ENCODE assay signal across 8 mouse cellular contexts in the genomic region with DNA sequence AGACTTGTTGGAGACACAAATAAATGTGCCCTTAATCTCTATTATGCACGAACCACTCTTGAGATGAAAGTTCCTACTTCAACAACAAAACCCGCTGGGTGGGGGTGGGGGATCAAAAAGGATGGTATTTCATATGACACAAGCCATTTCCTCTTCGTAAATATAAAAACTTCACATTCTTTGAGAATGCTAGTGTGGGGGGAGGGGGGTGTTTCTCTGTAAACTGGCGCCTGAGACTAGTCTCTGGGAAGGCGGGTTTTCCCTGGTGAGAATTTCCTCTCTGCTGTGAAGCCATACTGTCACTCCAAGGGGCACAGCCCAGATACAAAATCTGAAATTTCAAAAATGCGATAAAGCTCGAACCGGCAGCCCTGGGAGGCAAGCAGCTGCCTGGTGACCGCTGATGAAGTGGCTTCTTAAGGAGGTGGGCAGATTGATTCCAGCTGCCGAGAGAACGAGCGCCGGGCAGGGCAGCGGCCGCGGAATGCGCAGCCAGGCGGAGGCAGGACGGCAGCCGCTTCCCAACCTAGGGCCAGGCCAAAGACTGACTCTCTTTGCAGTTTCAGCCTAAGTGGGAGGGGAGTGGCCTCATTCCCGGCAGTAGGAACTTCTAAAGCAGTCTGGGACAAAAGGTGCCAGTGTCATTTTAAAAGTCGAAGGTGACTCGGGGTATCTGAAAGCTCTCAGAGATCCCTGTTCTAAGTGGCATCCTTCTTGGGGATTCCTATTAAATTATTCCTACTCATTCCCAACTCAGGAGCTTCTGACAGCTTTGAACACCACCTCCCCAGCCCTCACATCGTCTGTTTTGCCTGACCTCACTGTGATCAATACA. TPM values are rescaled to one million over a fixed set of nuclear protein-coding genes. Genes with fewer than 3 reads are reported as not detected.
DNase-seq lines count a peak whose midpoint lies in the region; ATAC-seq and TF ChIP-seq lines count a peak whose summit lies in the region.

No protein-coding gene starts in this region.

- intact Hi-C loops in left cerebral cortex, adult 2 months (cut with DNase I): no loop called here

- no peak for TF ChIP-seq CTCF in left cerebral cortex, adult 2 months (IDR thresholded peaks at IDR 0.05)
- TF ChIP-seq CTCF in stomach, postnatal 0 days (IDR thresholded peaks at IDR 0.05; ENCODE audit: low read depth): no peak; the same call in 1 of the 2 replicates

- TF ChIP-seq EP300 in stomach, postnatal 0 days (optimal IDR thresholded peaks at IDR 0.05): no peak

- peaks cover 30% of the 10 kb centered on the region for H3K4me1 ChIP-seq in embryonic facial prominence, embryonic 15.5 days
- peaks cover 6% of the 10 kb centered on the region; the same call in 1 of the 2 replicates for H3K4me1 ChIP-seq in heart, embryonic 16.5 days (ENCODE audit: control insufficient read depth, insufficient read depth, low read length)
- 0 out of 2 replicates have a peak, but pooled peaks cover 2% of the 10 kb centered on the region for H3K4me1 ChIP-seq in stomach, postnatal 0 days (replicated peaks; ENCODE audit: control insufficient read depth, insufficient read depth)

- DNase-seq in left cerebral cortex, adult 2 months (ENCODE audit: extremely low spot score in 1 of 2, low spot score in 2 of 2): no peak
- DNase-seq in left cerebral cortex, adult 11 months (ENCODE audit: low spot score): no peak
- peak; percentile 71 for DNase-seq in kidney, postnatal 14 days
- peak; percentile 43 for DNase-seq in stomach, postnatal 0 days (ENCODE audit: low spot score)
- no peak for DNase-seq in cerebellum, adult 11-12 months

- H3K4me3 ChIP-seq in left cerebral cortex, adult 2 months: peak overlapping the region; percentile 38
- peak overlapping the region; percentile 62 for H3K4me3 ChIP-seq in embryonic facial prominence, embryonic 15.5 days (replicated peaks)
- peak overlapping the region; percentile 85 for H3K4me3 ChIP-seq in heart, embryonic 16.5 days (ENCODE audit: low read length)
- peak overlapping the region; percentile 46; the same call in 1 of the 2 replicates for H3K4me3 ChIP-seq in macrophage (ENCODE audit: inconsistent target)
- H3K4me3 ChIP-seq in stomach, postnatal 0 days (ENCODE audit: low read depth, low read length): peak overlapping the region; percentile 59

- WGBS in embryonic facial prominence, embryonic 15.5 days: 2% methylated on average over 24 of the region's 24 CpGs
- under 1% methylated on average over 24 of the region's 24 CpGs for WGBS in heart, embryonic 16.5 days
- 8% methylated on average over 23 of the region's 24 CpGs for WGBS in macrophage (ENCODE audit: missing documents)
- WGBS in stomach, postnatal 0 days: 4% methylated on average over 24 of the region's 24 CpGs

- no peaks in the 10 kb centered on the region for H3K36me3 ChIP-seq in embryonic facial prominence, embryonic 15.5 days
- H3K36me3 ChIP-seq in heart, embryonic 16.5 days (ENCODE audit: control insufficient read depth, insufficient read depth): no peaks in the 10 kb centered on the region
- H3K36me3 ChIP-seq in macrophage (ENCODE audit: inconsistent target): no peaks in the 10 kb centered on the region
- H3K36me3 ChIP-seq in stomach, postnatal 0 days (ENCODE audit: control insufficient read depth, insufficient read depth, low read length): no peaks in the 10 kb centered on the region

- ATAC-seq in embryonic facial prominence, embryonic 15.5 days (ENCODE audit: insufficient number of reproducible peaks, low FRiP score, low TSS enrichment, low read depth): peak; percentile 72; the same call in 1 of the 2 replicates
- peak; percentile 56; the same call in 1 of the 2 replicates for ATAC-seq in heart, embryonic 16.5 days (replicated peaks; ENCODE audit: extremely low read depth, insufficient read depth, low FRiP score)
- 0 out of 2 replicates have a peak, but pooled peaks have one; percentile 57 for ATAC-seq in stomach, postnatal 0 days (ENCODE audit: low FRiP score, low TSS enrichment)

- H3K9me3 ChIP-seq in embryonic facial prominence, embryonic 15.5 days (replicated peaks): no peaks in the 10 kb centered on the region
- no peaks in the 10 kb centered on the region for H3K9me3 ChIP-seq in heart, embryonic 16.5 days (replicated peaks; ENCODE audit: control insufficient read depth, low read length)
- H3K9me3 ChIP-seq in stomach, postnatal 0 days (ENCODE audit: control insufficient read depth, low read length): no peaks in the 10 kb centered on the region

- no peaks in the 10 kb centered on the region for H3K79me2 ChIP-seq in macrophage (ENCODE audit: inconsistent target)

- peaks cover 23% of the 10 kb centered on the region for H3K27me3 ChIP-seq in embryonic facial prominence, embryonic 15.5 days
- H3K27me3 ChIP-seq in heart, embryonic 16.5 days (ENCODE audit: control insufficient read depth, insufficient read depth, low read length): no peaks in the 10 kb centered on the region
- no peaks in the 10 kb centered on the region for H3K27me3 ChIP-seq in stomach, postnatal 0 days (ENCODE audit: control insufficient read depth, insufficient read depth, low read length)

- H3K27ac ChIP-seq in left cerebral cortex, adult 2 months: no peak overlapping the region
- H3K27ac ChIP-seq in embryonic facial prominence, embryonic 15.5 days (replicated peaks): 0 out of 2 replicates have a peak overlapping the region, but pooled peaks have one; percentile 22
- peak overlapping the region; percentile 94 for H3K27ac ChIP-seq in heart, embryonic 16.5 days (ENCODE audit: low read length)
- no peak overlapping the region for H3K27ac ChIP-seq in macrophage
- peak overlapping the region; percentile 35 for H3K27ac ChIP-seq in stomach, postnatal 0 days (replicated peaks)

- peak overlapping the region; percentile 98 for H3K4me2 ChIP-seq in embryonic facial prominence, embryonic 15.5 days (replicated peaks)
- peak overlapping the region; percentile 71 for H3K4me2 ChIP-seq in heart, embryonic 16.5 days (ENCODE audit: low read depth, low read length)
- H3K4me2 ChIP-seq in stomach, postnatal 0 days (replicated peaks; ENCODE audit: low read depth): peak overlapping the region; percentile 83

- H3K9ac ChIP-seq in embryonic facial prominence, embryonic 15.5 days: peak overlapping the region; percentile 18; the same call in 1 of the 2 replicates
- H3K9ac ChIP-seq in heart, embryonic 16.5 days (ENCODE audit: low read length): peak overlapping the region; percentile 83
- peak overlapping the region; percentile 48 for H3K9ac ChIP-seq in stomach, postnatal 0 days (ENCODE audit: low read length)

RNA-seq across cellular contexts. Expression of a gene that starts 2.2 kb away (rescaled TPM):
- total RNA-seq in left cerebral cortex, adult 2 months (2021): 10 to 100 TPM; 18.9 to 21.9 TPM
- 9.6 and 11.4 TPM in 2 replicates for polyA plus RNA-seq in embryonic facial prominence, embryonic 15.5 days (2015; fragmentation: Nextera tagmentation; extraction: Ambion mirVana)
- polyA plus RNA-seq in heart, embryonic 16.5 days (2015; fragmentation: Nextera tagmentation; extraction: Ambion mirVana): 6.5 and 6.8 TPM in 2 replicates
- 100 to 1,000 TPM in 3 of 26 experiments, 10 to 100 TPM in 18, 1 to 10 TPM in 5; 2.6 to 185 (median 27.8) TPM for total RNA-seq in macrophage (2018; cell fraction: chromatin; rRNA removed)
- 1 to 10 TPM in 22 of 26 experiments, under 1 TPM in 4; 0.37 to 8.6 (median 4.4) TPM for total RNA-seq in macrophage (2018; cell fraction: cytosol; rRNA removed)
- 100 to 1,000 TPM in 6 of 26 experiments, 10 to 100 TPM in 16, 1 to 10 TPM in 4; 2.5 to 130 (median 32.0) TPM for total RNA-seq in macrophage (2018; cell fraction: nucleus; rRNA removed)
- polyA plus RNA-seq in macrophage (2018): 1.1 to 3.4 TPM (median 2.5 TPM) in 3 replicates
- polyA plus RNA-seq in stomach, postnatal 0 days (2015; fragmentation: Nextera tagmentation; extraction: Ambion mirVana): 6.1 and 6.4 TPM in 2 replicates

Comparison
In these comparisons a context has a peak if more than half of its experiments do, and no peak if none do; other contexts are left out.
1. DNase-seq: peak in kidney, postnatal 14 days (single experiment) and stomach, postnatal 0 days (single experiment); none in left cerebral cortex, adult 2 months (0 of 2), left cerebral cortex, adult 11 months (single experiment) and cerebellum, adult 11-12 months (single experiment).
2. H3K27ac ChIP-seq: peak in embryonic facial prominence, embryonic 15.5 days (single experiment), heart, embryonic 16.5 days (single experiment) and stomach, postnatal 0 days (single experiment); none in left cerebral cortex, adult 2 months (single experiment) and macrophage (single experiment).
3. H3K9ac ChIP-seq: peak in every context shown above with its lines; median percentile 83 in heart, embryonic 16.5 days; 48 in stomach, postnatal 0 days; 18 in embryonic facial prominence, embryonic 15.5 days.
4. Peak in every context shown above with its lines, with median percentiles within 50 percentile points of each other: H3K4me3 ChIP-seq, ATAC-seq and H3K4me2 ChIP-seq.